Mouse (Mus musculus): ENCODE measurements around the gene Tbc1d14.

The Tbc1d14 gene

GRCm38 (mm10) chr5:36553056-36553606 lies 39.9 kb downstream of the Tbc1d14 start:
- DNase-seq = no peak

- peak in 1 of 2 experiments; percentile 32 for DNase-seq
These were observed 40.7 kb downstream of the Tbc1d14 start for GRCm38 (mm10) chr5:36552391-36552790.

- DNase-seq = no peak
These were observed 43.8 kb downstream of the Tbc1d14 start for GRCm38 (mm10) chr5:36549243-36549642.

GRCm38 (mm10) chr5:36544765-36545164 lies 48.3 kb downstream of the Tbc1d14 start:
- peak in 1 of 2 experiments; percentile 22 for DNase-seq

GRCm38 (mm10) chr5:36540928-36541327 lies 52.1 kb downstream of the Tbc1d14 start:
- DNase-seq = no peak

GRCm38 (mm10) chr5:36538576-36539187 lies 54.4 kb downstream of the Tbc1d14 start:
- DNase-seq = peak; percentile 70 to 73

GRCm38 (mm10) chr5:36536424-36536823 lies 56.7 kb downstream of the Tbc1d14 start:
- no peak for DNase-seq

- no peak for DNase-seq
These were observed 57.5 kb downstream of the Tbc1d14 start for GRCm38 (mm10) chr5:36535438-36536176.

GRCm38 (mm10) chr5:36534455-36535030 lies 58.5 kb downstream of the Tbc1d14 start:
- no peak for DNase-seq

GRCm38 (mm10) chr5:36530129-36530751 lies 62.8 kb downstream of the Tbc1d14 start:
- DNase-seq = peak; percentile 92 to 96

GRCm38 (mm10) chr5:36529698-36530097 lies 63.4 kb downstream of the Tbc1d14 start:
- DNase-seq = peak; percentile 14 to 23

- no peak for DNase-seq
These were observed 66.2 kb downstream of the Tbc1d14 start for GRCm38 (mm10) chr5:36526921-36527320.

- DNase-seq = peak; percentile 12 to 21
These were observed 66.8 kb downstream of the Tbc1d14 start for GRCm38 (mm10) chr5:36526274-36526673.

GRCm38 (mm10) chr5:36525216-36525615 lies 67.9 kb downstream of the Tbc1d14 start:
- no peak for DNase-seq

GRCm38 (mm10) chr5:36523219-36523703 lies 69.8 kb downstream of the Tbc1d14 start:
- no peak for DNase-seq

GRCm38 (mm10) chr5:36522782-36523181 lies 70.3 kb downstream of the Tbc1d14 start:
- DNase-seq = peak in 1 of 2 experiments; percentile 19

GRCm38 (mm10) chr5:36519751-36520150 lies 73.3 kb downstream of the Tbc1d14 start:
- peak in 1 of 2 experiments; percentile 14 for DNase-seq

GRCm38 (mm10) chr5:36517596-36517995 lies 75.5 kb downstream of the Tbc1d14 start:
- DNase-seq = peak; percentile 17 to 19

- no peak for DNase-seq
These were observed 77.5 kb downstream of the Tbc1d14 start for GRCm38 (mm10) chr5:36515558-36515957.

GRCm38 (mm10) chr5:36515126-36515525 lies 78.0 kb downstream of the Tbc1d14 start:
- DNase-seq = no peak

- DNase-seq = no peak
These were observed 82.1 kb downstream of the Tbc1d14 start for GRCm38 (mm10) chr5:36510956-36511355.

- DNase-seq = no peak
These were observed 84.7 kb downstream of the Tbc1d14 start for GRCm38 (mm10) chr5:36508351-36508750.

GRCm38 (mm10) chr5:36505643-36506042 lies 87.4 kb downstream of the Tbc1d14 start:
- no peak for DNase-seq

All from cerebellum, postnatal 10 days (tissue).